Mouse (Mus musculus): ENCODE measurements at regions not wholly inside any gene's neighbourhood (a gene's known extent, or its start where the extent isn't known, plus 50 kb on each side); places are given as distances from the start of the nearest gene placed in this dataset.
A peak's percentile ranks its signal among the peaks of the same experiment; 100 is the strongest.

- H3K9ac ChIP-seq (replicated peaks; ENCODE audit: low read depth, low read length) = no peak overlapping the region
- no peak for TF ChIP-seq EP300 (IDR thresholded peaks at IDR 0.05; ENCODE audit: low read depth)
- no peak for TF ChIP-seq CTCF (IDR thresholded peaks at IDR 0.05; ENCODE audit: low read depth)
- no peak overlapping the region for H3K27ac ChIP-seq (ENCODE audit: low read depth)
- WGBS = 94% methylated on average over 4 of the region's 4 CpGs
- no peak overlapping the region for H3K4me2 ChIP-seq (ENCODE audit: low read depth, low read length)
- H3K4me1 ChIP-seq (ENCODE audit: control insufficient read depth, insufficient read depth) = no peaks in the 10 kb centered on the region; the same call in 1 of the 2 replicates
- no peaks in the 10 kb centered on the region for H3K9me3 ChIP-seq (replicated peaks; ENCODE audit: control insufficient read depth, low read length)
- no peaks in the 10 kb centered on the region for H3K36me3 ChIP-seq (replicated peaks; ENCODE audit: control insufficient read depth, insufficient read depth, low read length)
- H3K4me3 ChIP-seq (ENCODE audit: low read depth, low read length) = no peak overlapping the region
- DNase-seq (ENCODE audit: low spot score) (no peak), ATAC-seq (ENCODE audit: insufficient read depth, low read depth) (no peak)
- H3K27me3 ChIP-seq (ENCODE audit: control insufficient read depth, insufficient read depth, low read length) = no peaks in the 10 kb centered on the region
Observed at GRCm38 (mm10) chr19:21940114-21940513, 162.0 kb downstream of the Cemip2 start.

- Histone ChIP-seq H3K27me3 (ENCODE audit: control insufficient read depth, insufficient read depth, low read length) (no peaks in the 10 kb centered on the region), H3K4me1 (ENCODE audit: control insufficient read depth, insufficient read depth) (no peaks in the 10 kb centered on the region; the same call in 1 of the 2 replicates), H3K4me3 (ENCODE audit: low read depth, low read length) (no peak overlapping the region), H3K9ac (replicated peaks; ENCODE audit: low read depth, low read length) (no peak overlapping the region), H3K4me2 (ENCODE audit: low read depth, low read length) (no peak overlapping the region), H3K36me3 (replicated peaks; ENCODE audit: control insufficient read depth, insufficient read depth, low read length) (no peaks in the 10 kb centered on the region), H3K9me3 (replicated peaks; ENCODE audit: control insufficient read depth, low read length) (no peaks in the 10 kb centered on the region), H3K27ac (ENCODE audit: low read depth) (peak overlapping the region; percentile 86)
- DNase-seq (ENCODE audit: low spot score) (peak; percentile 52), ATAC-seq (ENCODE audit: insufficient read depth, low read depth) (peak; percentile 39; the same call in 1 of the 2 replicates)
- no peak for TF ChIP-seq CTCF (IDR thresholded peaks at IDR 0.05; ENCODE audit: low read depth)
- TF ChIP-seq EP300 (IDR thresholded peaks at IDR 0.05; ENCODE audit: low read depth) = no peak
- WGBS = 33% methylated on average over 2 of the region's 2 CpGs
Observed at GRCm38 (mm10) chr19:21941720-21942119, 163.6 kb downstream of the Cemip2 start.

- 0 out of 2 replicates have a peak overlapping the region, but pooled peaks have one; percentile 15 for H3K9ac ChIP-seq (replicated peaks; ENCODE audit: low read depth, low read length)
- H3K27ac ChIP-seq (ENCODE audit: low read depth) = peak overlapping the region; percentile 86
- no peaks in the 10 kb centered on the region for H3K36me3 ChIP-seq (replicated peaks; ENCODE audit: control insufficient read depth, insufficient read depth, low read length)
- H3K4me3 ChIP-seq (ENCODE audit: low read depth, low read length) = no peak overlapping the region
- H3K4me2 ChIP-seq (ENCODE audit: low read depth, low read length) = peak overlapping the region; percentile 30; the same call in 1 of the 2 replicates
- DNase-seq (ENCODE audit: low spot score) = peak; percentile 77
- WGBS = 44% methylated on average over 11 of the region's 11 CpGs
- TF ChIP-seq EP300 (IDR thresholded peaks at IDR 0.05; ENCODE audit: low read depth) (peak; percentile 71), CTCF (IDR thresholded peaks at IDR 0.05; ENCODE audit: low read depth) (no peak)
- H3K27me3 ChIP-seq (ENCODE audit: control insufficient read depth, insufficient read depth, low read length) = no peaks in the 10 kb centered on the region
- H3K9me3 ChIP-seq (replicated peaks; ENCODE audit: control insufficient read depth, low read length) = no peaks in the 10 kb centered on the region
- ATAC-seq (ENCODE audit: insufficient read depth, low read depth) = peak; percentile 59
- H3K4me1 ChIP-seq (ENCODE audit: control insufficient read depth, insufficient read depth) = no peaks in the 10 kb centered on the region; the same call in 1 of the 2 replicates
Observed at GRCm38 (mm10) chr19:21942286-21942685, 164.1 kb downstream of the Cemip2 start.

- DNase-seq (ENCODE audit: low spot score) (no peak), ATAC-seq (ENCODE audit: insufficient read depth, low read depth) (0 out of 2 replicates have a peak, but pooled peaks have one; percentile 45)
- Histone ChIP-seq H3K9me3 (replicated peaks; ENCODE audit: control insufficient read depth, low read length) (no peaks in the 10 kb centered on the region), H3K36me3 (replicated peaks; ENCODE audit: control insufficient read depth, insufficient read depth, low read length) (no peaks in the 10 kb centered on the region), H3K4me2 (ENCODE audit: low read depth, low read length) (no peak overlapping the region), H3K9ac (replicated peaks; ENCODE audit: low read depth, low read length) (no peak overlapping the region), H3K27ac (ENCODE audit: low read depth) (0 out of 2 replicates have a peak overlapping the region, but pooled peaks have one; percentile 86), H3K27me3 (ENCODE audit: control insufficient read depth, insufficient read depth, low read length) (no peaks in the 10 kb centered on the region), H3K4me1 (ENCODE audit: control insufficient read depth, insufficient read depth) (no peaks in the 10 kb centered on the region; the same call in 1 of the 2 replicates), H3K4me3 (ENCODE audit: low read depth, low read length) (no peak overlapping the region)
- no peak for TF ChIP-seq EP300 (IDR thresholded peaks at IDR 0.05; ENCODE audit: low read depth)
- TF ChIP-seq CTCF (IDR thresholded peaks at IDR 0.05; ENCODE audit: low read depth) = peak; percentile 59
- 27% methylated on average over 4 of the region's 4 CpGs for WGBS
Observed at GRCm38 (mm10) chr19:21943407-21943806, 165.3 kb downstream of the Cemip2 start.

GRCm38 (mm10) chr19:21946262-21946922 is 168.2 kb downstream of the Cemip2 start:
- ATAC-seq (ENCODE audit: insufficient read depth, low read depth) = peak; percentile 45; the same call in 1 of the 2 replicates
- Histone ChIP-seq H3K9ac (replicated peaks; ENCODE audit: low read depth, low read length) (no peak overlapping the region), H3K4me2 (ENCODE audit: low read depth, low read length) (no peak overlapping the region), H3K27ac (ENCODE audit: low read depth) (no peak overlapping the region), H3K27me3 (ENCODE audit: control insufficient read depth, insufficient read depth, low read length) (no peaks in the 10 kb centered on the region), H3K9me3 (replicated peaks; ENCODE audit: control insufficient read depth, low read length) (no peaks in the 10 kb centered on the region), H3K36me3 (replicated peaks; ENCODE audit: control insufficient read depth, insufficient read depth, low read length) (no peaks in the 10 kb centered on the region), H3K4me3 (ENCODE audit: low read depth, low read length) (no peak overlapping the region), H3K4me1 (ENCODE audit: control insufficient read depth, insufficient read depth) (no peaks in the 10 kb centered on the region)
- TF ChIP-seq CTCF (IDR thresholded peaks at IDR 0.05; ENCODE audit: low read depth) = no peak
- TF ChIP-seq EP300 (IDR thresholded peaks at IDR 0.05; ENCODE audit: low read depth) = no peak
- WGBS = 55% methylated on average over 5 of the region's 5 CpGs
- no peak for DNase-seq (ENCODE audit: low spot score)

Data from heart, postnatal 0 days (tissue).